Mouse (Mus musculus) hematopoietic stem cell, adult 5-6 weeks (primary cell): Measurements from ENCODE around the gene Zfp830. TPM values are rescaled to one million over a fixed set of nuclear protein-coding genes. Genes with fewer than 3 reads are reported as not detected.

Source experiments
- ATAC-seq, 2 experiments: fragments of 125-278 bp in 1 of 2; replicated peaks in 1 of 2; 2 replicates each; pipeline ENCODE4 v1.8.0; 2016 to 2017; ENCODE audit warnings: inconsistent platforms in 2 of 2, mild to moderate bottlenecking in 2 of 2, moderate number of reproducible peaks in 2 of 2, low read depth in 1 of 2, moderate TSS enrichment in 1 of 2; ENCODE audit not compliant: low FRiP score in 2 of 2, poor library complexity in 2 of 2, severe bottlenecking in 2 of 2, insufficient read depth in 1 of 2, low TSS enrichment in 1 of 2
- total RNA-seq: library from RNA; stranded (forward); fragments of 172-1452, 232-1000 nt; gene quantifications from 2 replicates; pipeline ENCODE4 v1.2.3, GENCODE M21; 2017

The Zfp830 gene
- total RNA-seq, result 54.7 and 66.5 TPM in 2 replicates

DNA sequence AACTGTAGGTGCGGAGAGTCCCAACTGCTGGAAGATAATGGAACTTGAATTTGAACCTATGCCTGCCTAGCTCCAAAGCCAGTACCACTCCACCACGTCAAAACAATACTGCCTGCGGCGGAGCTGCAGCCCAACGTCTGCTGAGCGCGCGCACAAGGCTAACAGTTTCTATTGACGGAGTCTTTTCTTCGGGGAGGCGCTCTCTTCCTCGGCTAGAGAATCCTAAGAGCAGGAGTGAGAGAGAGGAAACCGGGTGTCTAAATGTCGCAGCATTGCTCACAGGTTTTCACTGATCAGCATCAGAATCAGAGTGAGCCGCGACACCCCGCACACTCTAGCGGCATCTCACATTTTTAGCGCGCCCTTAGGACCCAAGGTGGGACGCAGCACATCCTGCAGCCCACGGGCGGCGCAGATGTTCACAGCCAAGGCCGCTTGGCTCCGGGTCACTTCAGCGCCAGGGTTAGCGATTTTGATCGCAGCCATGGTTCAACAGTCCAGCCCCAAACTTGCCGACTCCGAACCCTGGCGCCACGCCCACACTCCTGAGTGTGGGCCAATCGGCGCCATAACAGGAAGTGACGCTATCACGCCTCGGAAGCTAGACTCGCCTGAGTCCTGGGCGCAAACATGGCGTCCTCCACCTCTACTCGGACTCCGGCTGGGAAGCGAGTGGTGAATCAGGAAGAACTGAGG lies at the start of gene Zfp830, which contains the start of gene Cct6b:
Gene Zfp830, plus strand, starts transcription at position 604 of the 696 bp plus-strand sequence.
Gene Cct6b, minus strand, starts transcription at position 580 of the 696 bp plus-strand sequence.
- ATAC-seq, result peak; percentile 98 to 99

DNA sequence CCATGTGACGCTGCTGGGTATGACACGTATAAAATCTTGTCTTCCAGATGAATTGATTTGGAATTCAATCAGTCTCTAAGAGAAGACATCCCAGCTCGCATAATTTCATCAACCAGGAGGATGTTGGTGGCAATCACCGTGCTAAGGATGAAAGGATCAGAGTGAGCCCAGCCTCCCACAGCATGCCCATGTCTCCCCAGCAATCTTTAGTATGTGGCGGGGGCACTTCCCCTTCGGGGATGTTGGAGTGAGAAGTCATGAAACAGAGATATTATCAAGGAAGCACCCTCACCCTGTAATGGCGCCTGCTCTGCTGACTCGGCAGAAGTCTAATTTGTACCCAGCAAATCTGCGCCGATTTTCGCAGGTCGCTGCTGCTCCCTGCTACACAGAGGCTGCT lies 44.9 kb upstream of the Zfp830 start:
- peak; percentile 46 to 48; a peak in 2 of 4 replicates for ATAC-seq

DNA sequence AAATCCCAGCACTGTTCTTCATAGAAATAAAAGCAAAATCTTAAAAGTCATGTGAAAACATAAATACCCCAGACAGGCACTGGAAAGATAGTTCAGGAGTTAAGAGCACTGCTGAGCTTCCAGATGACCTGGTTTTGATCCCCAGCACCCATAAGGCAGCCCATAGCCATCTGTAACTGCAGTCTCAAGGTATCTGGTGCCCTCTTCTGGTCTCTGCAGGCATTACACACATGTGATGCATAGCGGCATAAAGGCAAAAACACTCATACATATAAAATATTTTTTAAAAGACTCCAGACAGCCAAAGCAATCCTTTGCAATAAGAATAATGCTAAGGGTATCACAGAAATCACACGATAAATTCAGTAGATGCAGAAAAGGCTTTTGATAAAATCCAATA lies 37.3 kb upstream of the Zfp830 start:
- ATAC-seq, result no peak

DNA sequence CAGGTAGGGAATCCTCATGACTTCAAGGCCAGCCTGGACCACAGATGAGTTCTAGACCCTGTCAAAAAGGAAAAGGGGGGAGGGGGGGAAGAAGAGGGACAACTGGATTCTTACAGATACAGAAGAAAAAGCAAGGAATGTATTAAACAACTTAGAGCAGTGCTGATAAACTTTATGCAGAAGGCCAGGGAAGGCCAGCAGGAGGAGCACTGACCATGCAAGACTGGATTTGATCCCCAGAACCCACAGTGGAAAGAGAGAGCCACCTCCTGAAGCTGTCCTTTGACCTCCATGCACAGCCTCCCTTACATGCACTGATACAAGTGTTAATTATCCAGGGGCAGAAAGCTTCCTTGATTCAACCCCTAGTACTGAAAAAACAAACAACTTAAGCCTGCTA lies 29.9 kb upstream of the Zfp830 start:
- ATAC-seq, result no peak

DNA sequence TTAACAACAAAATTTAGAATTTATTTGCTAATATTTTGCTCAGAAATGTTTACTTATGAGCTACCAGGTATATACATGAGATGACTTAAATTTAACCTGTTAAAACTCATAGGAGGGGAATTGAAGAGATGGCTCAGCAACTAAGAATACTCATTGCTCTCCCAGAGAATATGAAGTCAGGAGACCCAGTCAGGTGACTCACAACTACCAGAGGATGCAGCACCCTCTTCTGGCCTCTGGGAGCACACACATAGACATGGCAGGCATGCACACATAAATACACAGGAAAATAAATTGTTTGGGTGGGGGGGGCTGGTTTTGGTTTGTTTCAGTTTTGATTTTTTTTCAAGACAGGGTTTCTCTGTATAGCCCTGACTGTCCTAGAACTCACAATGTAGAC lies 25.1 kb upstream of the Zfp830 start:
- ATAC-seq, result no peak

DNA sequence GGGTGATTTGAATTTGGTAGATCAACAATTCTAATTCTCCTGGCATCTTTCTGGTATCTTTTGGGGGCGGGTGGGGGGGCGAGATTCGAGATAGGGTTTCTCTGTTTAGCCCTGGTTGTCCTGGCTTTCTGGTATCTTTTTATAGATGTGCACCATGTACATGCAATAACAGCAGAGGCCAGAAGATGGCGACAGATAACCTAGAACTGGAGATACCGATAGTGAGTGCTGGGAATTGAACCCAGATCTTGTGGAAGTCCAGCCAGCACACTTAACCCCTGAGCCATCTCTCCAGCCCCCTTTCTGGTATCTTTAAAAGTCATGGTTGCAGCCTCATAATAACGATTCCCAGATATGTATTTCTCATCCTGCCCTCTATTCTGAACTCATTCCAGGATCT lies 18.0 kb upstream of the Zfp830 start:
- 0 out of 4 replicates have a peak, but pooled peaks of 1 of the 2 experiments have one; percentile 56 for ATAC-seq

DNA sequence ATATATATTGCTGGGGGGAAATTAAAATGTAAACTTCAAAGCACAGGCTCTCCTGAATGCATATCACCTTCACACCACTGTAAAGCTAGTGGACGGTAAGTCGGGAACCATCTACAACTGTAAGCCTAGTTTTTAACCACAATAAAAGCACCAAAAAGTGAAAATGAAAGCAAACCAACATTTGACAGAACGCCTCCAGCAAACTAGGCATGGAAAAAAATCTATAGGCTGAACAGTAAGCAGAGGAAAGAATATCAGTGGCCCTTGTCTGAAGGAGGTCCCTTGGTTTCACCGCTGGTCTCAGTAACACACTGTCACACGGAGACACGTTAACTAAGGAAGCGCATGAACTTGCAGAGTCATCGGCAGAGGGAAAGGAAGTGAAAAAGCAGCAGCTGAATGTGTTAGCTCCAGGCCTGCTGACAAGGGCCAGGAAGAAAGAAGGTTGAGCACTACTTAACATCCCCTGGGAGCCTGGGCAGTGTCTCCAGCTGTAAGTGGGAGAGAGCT lies 17.2 kb upstream of the Zfp830 start:
- peak; percentile 88 to 91 for ATAC-seq

DNA sequence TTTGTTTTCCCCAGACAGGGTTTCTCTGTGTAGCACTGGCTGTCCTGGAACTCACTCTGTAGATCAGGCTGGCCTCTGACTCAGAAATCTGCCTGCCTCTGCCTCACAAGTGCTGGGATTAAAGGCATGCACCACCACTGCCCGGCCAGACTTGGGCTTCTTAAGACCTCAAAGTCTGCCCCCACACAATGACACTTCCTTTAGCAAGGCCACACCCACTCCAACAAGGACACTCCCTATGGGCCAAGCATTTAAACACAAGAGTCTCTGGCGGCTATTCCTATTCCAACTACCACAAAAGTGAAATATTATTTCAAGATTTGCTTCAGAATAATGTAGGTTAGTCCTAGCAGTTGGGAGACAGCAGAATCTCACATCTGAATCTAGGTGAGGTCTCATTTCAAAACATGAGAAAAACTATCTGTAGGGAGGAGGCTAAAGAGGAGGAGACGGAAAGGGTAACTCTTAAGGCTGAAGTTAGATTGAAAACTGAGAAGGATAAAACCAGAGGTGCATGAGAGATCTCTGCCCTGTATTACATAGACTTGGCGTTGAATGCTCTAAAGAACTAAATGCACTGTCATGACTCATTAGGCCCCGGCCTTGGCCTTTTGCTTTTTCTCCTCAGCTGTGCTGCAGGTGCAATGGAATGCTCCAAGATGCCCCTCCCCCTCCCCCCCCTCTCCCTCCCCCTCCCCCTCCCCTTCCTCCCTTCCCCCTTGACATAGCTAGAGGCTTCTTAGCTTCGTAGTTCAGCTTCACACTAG lies 11.6 kb upstream of the Zfp830 start:
- no peak for ATAC-seq

DNA sequence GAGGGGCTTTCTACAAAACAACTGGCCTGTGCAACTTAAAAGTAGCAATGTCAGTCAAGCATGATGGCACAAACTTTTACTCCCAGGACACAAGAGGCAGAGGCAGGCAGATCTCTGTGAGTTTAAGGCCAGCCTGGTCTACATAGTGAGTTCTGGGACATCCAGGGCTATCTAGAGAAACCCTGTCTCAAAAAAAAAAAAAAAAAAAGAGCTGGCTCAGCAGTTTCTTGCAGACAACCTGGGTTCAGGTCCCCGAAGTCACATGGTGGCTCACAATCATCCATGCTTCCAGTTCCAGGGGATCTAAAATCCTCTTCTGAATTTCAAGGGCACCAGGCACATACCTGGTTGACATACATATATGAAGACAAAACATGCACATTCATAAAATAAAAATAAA lies 8.2 kb upstream of the Zfp830 start:
- ATAC-seq, result no peak

DNA sequence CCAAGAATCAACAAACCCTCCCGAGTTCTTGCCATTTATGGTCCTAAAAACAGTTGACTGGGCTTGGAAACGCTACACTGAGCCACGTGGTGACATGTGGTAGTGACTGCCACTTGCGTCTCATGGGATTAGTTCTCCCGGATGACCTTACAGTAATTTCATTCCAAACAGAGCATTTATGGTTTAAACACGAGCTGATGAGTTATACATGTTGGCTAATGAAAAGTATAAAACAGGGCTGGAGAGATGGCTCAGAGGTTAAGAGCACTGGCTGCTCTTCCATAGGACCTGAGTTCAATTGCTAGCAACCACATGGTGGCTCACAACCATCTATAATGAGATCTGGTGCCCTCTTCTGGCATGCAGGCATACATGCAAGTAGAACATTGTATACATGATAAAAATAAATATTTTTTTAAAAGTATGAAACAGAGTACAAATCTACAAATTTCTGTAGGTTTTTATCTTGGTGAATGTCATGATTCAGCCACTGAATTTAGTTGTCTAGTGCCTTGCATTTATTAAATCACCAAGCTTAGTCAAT lies 1.8 kb upstream of the Zfp830 start:
- no peak for ATAC-seq

DNA sequence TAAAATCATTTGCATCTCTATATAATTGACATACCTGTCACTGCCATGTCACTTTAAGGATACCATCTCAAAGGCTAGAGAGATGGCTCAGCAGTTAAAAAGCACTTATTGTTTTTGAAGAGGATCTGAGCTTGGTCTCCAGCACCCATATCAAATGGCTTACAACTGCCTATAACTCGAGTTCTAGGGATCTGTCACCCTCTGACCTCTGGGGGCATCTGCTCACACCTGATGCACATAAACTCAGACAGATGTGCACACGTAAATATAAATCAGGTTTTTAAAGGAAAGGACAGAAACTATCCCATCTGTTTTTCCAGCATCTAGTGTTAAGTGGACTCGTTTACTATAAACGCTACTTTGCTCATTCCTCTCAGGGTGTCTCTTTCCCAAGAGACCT lies 884 bp upstream of the Zfp830 start:
- ATAC-seq, result no peak

DNA sequence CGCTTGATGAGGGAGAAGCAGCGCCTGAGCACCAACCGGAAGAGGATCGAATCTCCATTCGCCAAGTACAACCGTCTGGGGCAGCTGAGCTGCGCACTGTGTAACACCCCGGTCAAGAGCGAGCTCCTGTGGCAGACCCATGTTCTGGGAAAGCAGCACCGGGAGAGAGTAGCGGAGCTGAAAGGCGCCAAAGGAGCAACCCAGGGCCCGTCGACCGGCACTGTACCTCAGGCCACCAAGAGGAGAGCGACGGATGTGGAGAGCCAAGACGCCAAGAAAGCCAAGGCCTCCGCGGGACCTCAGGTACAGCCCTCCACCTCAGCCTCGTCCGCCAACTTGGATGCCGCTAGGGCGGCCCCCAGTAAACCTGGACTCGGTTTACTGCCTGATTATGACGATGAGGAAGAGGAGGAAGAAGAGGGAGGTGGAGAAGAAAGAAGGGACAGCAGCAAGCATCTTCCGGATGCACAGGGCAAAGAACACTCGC lies 336 bp downstream of the Zfp830 start:
- ATAC-seq, result no peak; a peak in 2 of 4 replicates

DNA sequence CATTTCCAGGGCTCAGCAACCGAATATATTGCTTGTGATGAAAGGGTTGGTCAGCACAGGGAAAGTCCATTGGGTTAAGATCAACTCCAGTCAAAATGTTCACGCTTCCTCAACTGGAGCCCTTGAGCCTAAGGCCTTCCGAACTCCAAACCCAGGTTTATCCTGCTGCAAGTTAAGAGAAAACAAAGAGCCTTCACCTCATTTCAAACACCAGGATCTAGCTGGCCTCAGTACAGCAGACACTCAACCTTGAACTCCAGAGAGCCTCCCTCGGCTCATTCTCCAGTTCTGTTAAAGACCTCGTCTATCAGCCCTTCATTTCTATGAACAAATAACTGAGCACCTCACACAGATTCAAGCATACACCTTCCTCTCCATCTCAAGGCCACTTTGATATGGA lies 16.0 kb downstream of the Zfp830 start:
- no peak for ATAC-seq

DNA sequence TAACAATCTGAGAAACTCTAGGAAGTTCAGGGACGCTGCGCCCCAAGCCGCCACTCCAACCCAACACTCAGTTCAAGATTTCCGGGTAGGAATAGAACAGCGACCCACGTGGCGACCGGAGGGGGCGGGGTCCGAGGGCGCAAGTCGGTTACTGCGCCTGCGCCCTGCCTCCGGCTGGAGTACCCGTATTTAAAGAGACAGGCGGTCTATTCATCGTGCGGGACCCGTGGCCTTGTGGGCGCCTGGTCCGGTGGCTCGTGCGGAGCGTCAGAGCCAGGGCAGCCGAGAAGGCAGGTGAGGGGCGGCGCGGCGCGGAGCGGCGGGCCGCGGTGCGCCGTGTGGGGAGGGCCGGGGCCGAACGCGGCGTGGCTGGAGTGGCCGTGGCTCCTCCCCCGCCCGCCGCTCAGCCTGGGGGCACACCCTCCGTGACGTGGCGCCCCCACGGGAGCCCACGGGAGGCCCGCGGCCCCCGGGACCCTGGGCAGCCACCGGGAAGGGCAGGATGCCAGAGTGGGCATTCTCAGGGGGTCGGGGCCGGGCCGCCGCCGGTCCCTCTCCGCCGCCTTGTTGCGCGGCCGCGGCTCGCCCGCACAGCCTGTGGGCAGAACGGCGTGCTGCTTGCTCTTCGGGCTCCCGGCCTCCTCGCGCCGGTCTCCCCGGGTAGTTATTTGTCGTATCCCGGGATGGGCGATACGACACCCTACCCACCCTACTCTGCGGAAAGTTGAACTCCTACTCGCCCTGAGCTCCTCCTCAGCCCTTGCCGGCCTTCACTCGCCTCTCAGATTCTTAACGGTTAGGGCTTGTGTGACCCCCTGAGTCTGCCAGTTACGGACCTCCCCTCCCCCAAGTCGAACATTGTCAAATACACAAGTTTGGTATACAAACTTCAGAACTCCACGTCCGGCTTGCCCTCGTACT lies 17.1 kb downstream of the Zfp830 start, which contains the start of gene Lig3:
Gene Lig3, plus strand, starts transcription at position 126 of the 921 bp plus-strand sequence.
- ATAC-seq, result peak; percentile 86 to 92

DNA sequence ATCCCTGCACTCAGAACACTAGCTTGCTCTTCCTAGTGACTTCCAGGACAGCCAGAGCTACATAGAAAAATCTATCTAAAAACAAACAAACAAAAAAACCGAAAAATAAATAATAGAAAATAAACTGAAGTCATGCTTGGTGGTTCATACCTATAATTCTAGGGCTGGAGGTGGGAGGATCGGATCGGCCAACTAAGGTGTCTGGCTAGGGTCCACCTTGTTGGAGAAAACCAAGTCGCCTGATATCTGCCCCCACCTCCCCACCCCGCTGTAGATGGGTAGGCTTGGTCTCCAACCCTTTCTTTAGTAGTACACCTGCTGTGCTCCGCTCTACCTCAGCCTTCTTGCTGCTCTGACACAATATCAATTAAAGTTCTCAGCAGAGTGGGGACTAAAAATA lies 18.1 kb downstream of the Zfp830 start:
- ATAC-seq, result no peak

DNA sequence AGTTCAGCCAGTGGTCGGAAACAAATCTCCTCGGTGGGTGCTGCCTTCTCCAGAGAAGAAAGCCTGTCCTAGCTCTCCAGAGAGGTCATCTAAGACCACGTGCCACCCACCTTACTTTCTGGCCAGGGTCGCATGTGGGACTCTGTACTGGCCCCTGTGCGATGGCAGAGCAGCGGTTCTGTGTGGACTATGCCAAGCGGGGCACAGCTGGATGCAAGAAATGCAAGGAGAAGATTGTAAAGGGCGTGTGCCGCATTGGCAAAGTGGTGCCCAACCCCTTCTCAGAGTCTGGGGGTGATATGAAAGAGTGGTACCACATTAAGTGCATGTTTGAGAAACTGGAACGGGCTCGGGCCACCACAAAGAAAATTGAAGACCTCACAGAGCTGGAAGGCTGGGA lies 19.3 kb downstream of the Zfp830 start:
- ATAC-seq, result no peak

DNA sequence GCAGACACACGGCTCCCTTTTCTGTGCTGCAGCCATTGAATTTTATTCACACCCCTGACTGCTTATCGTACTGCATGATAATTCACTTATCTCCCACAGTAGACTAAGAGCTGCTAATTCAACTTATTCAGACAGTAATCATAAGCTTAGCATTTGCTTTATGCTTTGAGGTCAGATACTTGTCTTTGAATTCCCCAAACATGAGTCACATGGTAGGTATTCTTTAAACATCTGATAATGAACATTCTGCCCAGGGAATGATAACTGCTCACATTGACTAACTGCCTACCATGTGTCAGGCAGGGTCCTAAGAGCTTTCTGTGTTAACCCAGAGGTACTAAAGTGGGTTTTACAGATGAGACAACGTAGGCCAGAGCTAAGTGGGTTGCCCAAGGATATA lies 42.5 kb downstream of the Zfp830 start:
- no peak for ATAC-seq
